Mouse (Mus musculus) neural tube, embryonic 14.5 days (tissue): ENCODE results near the gene Trat1. TPM values are rescaled to one million over a fixed set of nuclear protein-coding genes. Genes with fewer than 3 reads are reported as not detected.

Experiments
- polyA plus RNA-seq: library from polyadenylated mRNA; unstranded; fragments of >200 nt; fragmentation: Nextera tagmentation; extraction: Ambion mirVana; gene quantifications from 2 replicates; pipeline ENCODE4 v1.2.1, GENCODE M21; 2014

Trat1 gene
- polyA plus RNA-seq, 1 experiment from 2014 or later = 0.33 TPM

Other genes starting within 250 kb of the Trat1 start
- gene Retnlb, start 44.8 kb upstream of the Trat1 start, polyA plus RNA-seq = not detected in 2 replicates
- gene Retnla, start 70.5 kb upstream of the Trat1 start, polyA plus RNA-seq = not detected in 2 replicates
- not detected in 2 replicates for gene Retnlg, start 100.6 kb upstream of the Trat1 start, polyA plus RNA-seq
- gene Dzip3, start 222.1 kb upstream of the Trat1 start, polyA plus RNA-seq = 85.6 and 88.8 TPM in 2 replicates
- gene Cip2a, start 222.2 kb upstream of the Trat1 start, polyA plus RNA-seq = 5.8 TPM in 2 replicates